Mouse (Mus musculus) MEL (cell line): ENCODE measurements around the gene Hnrnpl. TPM values are rescaled to one million over a fixed set of nuclear protein-coding genes. Genes with fewer than 3 reads are reported as not detected.

Source experiments
- DNase-seq: peaks from one replicate; pipeline ENCODE4 v3.0.0; 2011; ENCODE audit warnings: low read depth, low spot score
- H3K27ac ChIP-seq: 2 replicates; pipeline ENCODE4 v1.5.1; 2012; ENCODE audit warnings: low read depth, mild to moderate bottlenecking, control low read depth, low read length, moderate library complexity; ENCODE audit not compliant: control insufficient read depth
- H3K27me3 ChIP-seq, 2 experiments: fragments of 150-350 bp in 1 of 2; sonication (generic) in 1 of 2; 2 replicates each; pipeline ENCODE4 v1.6.1; 2012; ENCODE audit warnings: low read length in 2 of 2, mild to moderate bottlenecking in 2 of 2, improper control_type of control experiment in 1 of 2, moderate library complexity in 1 of 2; ENCODE audit not compliant: insufficient read depth in 2 of 2, control insufficient read depth in 1 of 2
- H3K36me3 ChIP-seq, 2 experiments: 2 replicates each; pipeline ENCODE4 v1.6.1; 2012 to 2014; ENCODE audit warnings: low read length in 2 of 2, improper control_type of control experiment in 1 of 2, inconsistent platforms in 1 of 2, mild to moderate bottlenecking in 1 of 2; ENCODE audit not compliant: insufficient read depth in 2 of 2, control insufficient read depth in 1 of 2
- H3K4me1 ChIP-seq, 2 experiments: fragments of 150-350 bp in 1 of 2; sonication (generic) in 1 of 2; 2 replicates each; pipeline ENCODE4 v1.6.1; 2012; ENCODE audit warnings: low read length in 2 of 2, improper control_type of control experiment in 1 of 2, mild to moderate bottlenecking in 1 of 2; ENCODE audit not compliant: insufficient read depth in 2 of 2, control insufficient read depth in 1 of 2
- H3K4me3 ChIP-seq, 2 experiments: fragments of 150-350 bp in 1 of 2; sonication (generic) in 1 of 2; 2 replicates each; pipeline ENCODE4 v1.5.1; 2012; ENCODE audit warnings: low read depth in 2 of 2, low read length in 2 of 2, mild to moderate bottlenecking in 2 of 2, moderate library complexity in 2 of 2, control low read depth in 1 of 2, improper control_type of control experiment in 1 of 2; ENCODE audit not compliant: control insufficient read depth in 1 of 2, insufficient read depth in 1 of 2
- H3K79me2 ChIP-seq: 2 replicates; pipeline ENCODE4 v1.6.1; 2012; ENCODE audit warnings: mild to moderate bottlenecking, low read length, moderate library complexity; ENCODE audit not compliant: control insufficient read depth, poor library complexity, insufficient read depth
- H3K9ac ChIP-seq: 2 replicates; pipeline ENCODE4 v1.6.1; 2012; ENCODE audit warnings: low read depth, mild to moderate bottlenecking, control low read depth, low read length, moderate library complexity; ENCODE audit not compliant: control insufficient read depth, poor library complexity, severe bottlenecking
- H3K9me3 ChIP-seq: fragments of 150-350 bp; sonication (generic); replicated peaks from 2 replicates; pipeline ENCODE4 v1.6.1; 2012; ENCODE audit warnings: mild to moderate bottlenecking, low read length, improper control_type of control experiment, moderate library complexity; ENCODE audit not compliant: insufficient read depth
- BHLHE40 ChIP-seq: IDR thresholded peaks from 2 replicates; pipeline ENCODE4 v1.6.1; 2012; ENCODE audit warnings: low read depth, mild to moderate bottlenecking, inconsistent platforms, low read length, improper control_type of control experiment, borderline replicate concordance
- CHD1 ChIP-seq: IDR thresholded peaks from 2 replicates; pipeline ENCODE4 v1.6.1; 2012; ENCODE audit warnings: low read depth, mild to moderate bottlenecking, inconsistent platforms, low read length, improper control_type of control experiment
- CHD2 ChIP-seq: IDR thresholded peaks from 2 replicates; pipeline ENCODE4 v1.6.1; 2011; ENCODE audit warnings: low read length, improper control_type of control experiment
- CTCF ChIP-seq, 3 experiments: IDR thresholded peaks in 2 of 3; conservative IDR thresholded peaks in 1 of 3; 2 replicates each; pipeline ENCODE4 v1.5.1; 2011 to 2012; ENCODE audit warnings: low read length in 3 of 3, low read depth in 2 of 3, mild to moderate bottlenecking in 2 of 3, improper control_type of control experiment in 1 of 3, inconsistent platforms in 1 of 3, mixed read lengths in 1 of 3, moderate library complexity in 1 of 3; ENCODE audit not compliant: control insufficient read depth in 1 of 3, insufficient read depth in 1 of 3, poor library complexity in 1 of 3, severe bottlenecking in 1 of 3
- E2F4 ChIP-seq: IDR thresholded peaks from 2 replicates; pipeline ENCODE4 v1.6.1; 2011; ENCODE audit warnings: low read depth, low read length, improper control_type of control experiment, borderline replicate concordance
- ETS1 ChIP-seq: IDR thresholded peaks from 2 replicates; pipeline ENCODE4 v1.6.1; 2012; ENCODE audit warnings: low read depth, mild to moderate bottlenecking, inconsistent platforms, low read length, improper control_type of control experiment, moderate library complexity
- GABPA ChIP-seq: IDR thresholded peaks from 2 replicates; pipeline ENCODE4 v1.6.1; 2012; ENCODE audit warnings: low read depth, mild to moderate bottlenecking, inconsistent platforms, low read length, improper control_type of control experiment, moderate library complexity
- GATA1 ChIP-seq: IDR thresholded peaks from 2 replicates; pipeline ENCODE4 v1.6.1; 2011; ENCODE audit warnings: low read depth, low read length, improper control_type of control experiment
- JUND ChIP-seq: IDR thresholded peaks from 2 replicates; pipeline ENCODE4 v1.6.1; 2011; ENCODE audit warnings: low read depth, mild to moderate bottlenecking, improper control_type of control experiment, low read length
- KAT2A ChIP-seq: conservative IDR thresholded peaks from 2 replicates; pipeline ENCODE4 v1.6.1; 2012; ENCODE audit warnings: low read depth, low read length, improper control_type of control experiment, inconsistent platforms
- MAFK ChIP-seq: IDR thresholded peaks from 2 replicates; pipeline ENCODE4 v1.6.1; 2011; ENCODE audit warnings: low read depth, mild to moderate bottlenecking, low read length, improper control_type of control experiment, borderline replicate concordance
- MAZ ChIP-seq: IDR thresholded peaks from 2 replicates; pipeline ENCODE4 v1.6.1; 2012; ENCODE audit warnings: low read depth, mild to moderate bottlenecking, inconsistent platforms, low read length, improper control_type of control experiment
- MXI1 ChIP-seq: IDR thresholded peaks from 2 replicates; pipeline ENCODE4 v1.6.1; 2011; ENCODE audit warnings: mild to moderate bottlenecking, low read depth, low read length, improper control_type of control experiment
- NELFE ChIP-seq: IDR thresholded peaks from 2 replicates; pipeline ENCODE4 v1.6.1; 2011; ENCODE audit warnings: low read depth, low read length, improper control_type of control experiment
- POLR2A ChIP-seq, 2 experiments: IDR thresholded peaks; 2 replicates each; pipeline ENCODE4 v1.6.1; 2011 to 2012; ENCODE audit warnings: low read length in 2 of 2, mild to moderate bottlenecking in 2 of 2, control low read depth in 1 of 2, improper control_type of control experiment in 1 of 2, low read depth in 1 of 2, moderate library complexity in 1 of 2; ENCODE audit not compliant: control insufficient read depth in 1 of 2, insufficient read depth in 1 of 2, poor library complexity in 1 of 2
- POLR2AphosphoS2 ChIP-seq: IDR thresholded peaks from 2 replicates; pipeline ENCODE4 v1.6.1; 2011; ENCODE audit warnings: low read length, improper control_type of control experiment
- POLR2AphosphoS5 ChIP-seq: IDR thresholded peaks from 2 replicates; pipeline ENCODE4 v1.6.1; 2012; ENCODE audit warnings: low read depth, borderline replicate concordance, mild to moderate bottlenecking, inconsistent platforms, low read length, moderate library complexity, mixed read lengths
- RAD21 ChIP-seq: IDR thresholded peaks from 2 replicates; pipeline ENCODE4 v1.6.1; 2011; ENCODE audit warnings: mild to moderate bottlenecking, low read depth, low read length, improper control_type of control experiment
- RCOR1 ChIP-seq: IDR thresholded peaks from 2 replicates; pipeline ENCODE4 v1.6.1; 2012; ENCODE audit warnings: low read depth, mild to moderate bottlenecking, inconsistent platforms, low read length, improper control_type of control experiment
- SIN3A ChIP-seq: IDR thresholded peaks from 2 replicates; pipeline ENCODE4 v1.6.1; 2012; ENCODE audit warnings: low read length, improper control_type of control experiment, inconsistent platforms
- TAL1 ChIP-seq: IDR thresholded peaks from 2 replicates; pipeline ENCODE4 v1.6.1; 2012; ENCODE audit warnings: mild to moderate bottlenecking, inconsistent platforms, low read length, moderate library complexity, mixed read lengths
- UBTF ChIP-seq: IDR thresholded peaks from 2 replicates; pipeline ENCODE4 v1.6.1; 2012; ENCODE audit warnings: low read depth, mild to moderate bottlenecking, inconsistent platforms, low read length, improper control_type of control experiment, moderate library complexity, borderline replicate concordance; ENCODE audit not compliant: insufficient read depth
- USF1 ChIP-seq: IDR thresholded peaks from 2 replicates; pipeline ENCODE4 v1.6.1; 2014; ENCODE audit warnings: low read depth, mild to moderate bottlenecking, inconsistent platforms, low read length, improper control_type of control experiment, moderate library complexity
- USF2 ChIP-seq, 2 experiments: IDR thresholded peaks; 2 replicates each; pipeline ENCODE4 v1.6.1; 2011 to 2012; ENCODE audit warnings: improper control_type of control experiment in 2 of 2, low read length in 2 of 2, borderline replicate concordance in 1 of 2, inconsistent platforms in 1 of 2, low read depth in 1 of 2, mild to moderate bottlenecking in 1 of 2; ENCODE audit not compliant: insufficient read depth in 1 of 2
- ZC3H11A ChIP-seq: IDR thresholded peaks from 2 replicates; pipeline ENCODE4 v1.6.1; 2012; ENCODE audit warnings: low read depth, mild to moderate bottlenecking, inconsistent platforms, low read length, improper control_type of control experiment
- ZKSCAN1 ChIP-seq: IDR thresholded peaks from 2 replicates; pipeline ENCODE4 v1.6.1; 2012; ENCODE audit warnings: low read depth, mild to moderate bottlenecking, inconsistent platforms, low read length, improper control_type of control experiment, moderate library complexity
- ZMIZ1 ChIP-seq: IDR thresholded peaks from 2 replicates; pipeline ENCODE4 v1.6.1; 2012; ENCODE audit warnings: low read depth, mild to moderate bottlenecking, inconsistent platforms, low read length, improper control_type of control experiment, moderate library complexity
- polyA plus RNA-seq, 2 experiments: library from polyadenylated mRNA; stranded (reverse) in 1 of 2; unstranded in 1 of 2; fragments of >175 nt in 1 of 2; fragments of >200 nt in 1 of 2; gene quantifications; 2 replicates each; pipeline versions ENCODE4 v1.2.1 to v1.2.4; 2012; ENCODE audit warnings: low replicate concordance in 2 of 2, low read depth in 1 of 2; ENCODE audit not compliant: insufficient read length in 2 of 2, insufficient read depth in 1 of 2, missing spikeins in 1 of 2
- total RNA-seq: library from RNA; depleted of rRNA; stranded (reverse); fragments of 300-350 nt; gene quantifications from 2 replicates; pipeline ENCODE4 v1.2.3, GENCODE M21; 2012

Gene Hnrnpl
- total and polyA plus RNA-seq, 3 experiments, result 246 to 1,095 (median 684) TPM

- Histone ChIP-seq H3K9ac (no peak overlapping the region), H3K4me3 (no peak overlapping the region), H3K27ac (no peak overlapping the region), H3K4me1 (no peaks in the 10 kb centered on the region), H3K79me2 (no peaks in the 10 kb centered on the region), H3K36me3 (no peaks in the 10 kb centered on the region), H3K9me3 (no peaks in the 10 kb centered on the region), H3K27me3 (no peaks in the 10 kb centered on the region; a peak in 2 of 4 replicates)
- TF ChIP-seq BHLHE40 (no peak), RCOR1 (no peak), JUND (no peak), ZC3H11A (no peak), ETS1 (no peak), MAFK (no peak), TAL1 (no peak), RAD21 (no peak), POLR2AphosphoS5 (no peak), GABPA (no peak), UBTF (no peak), GATA1 (no peak), MXI1 (no peak), SIN3A (no peak), NELFE (no peak), E2F4 (no peak), ZMIZ1 (no peak)
- no peak for DNase-seq
Observed at GRCm38 (mm10) chr7:28850642-28851041, 42.3 kb downstream of the Hnrnpl start.

- H3K4me3 ChIP-seq, result no peak overlapping the region
- TF ChIP-seq MXI1 (no peak), MAZ (no peak), KAT2A (no peak), CHD2 (no peak), POLR2AphosphoS5 (no peak), MAFK (no peak), USF2 (IDR thresholded peaks at IDR 0.05; ENCODE audit: borderline replicate concordance in 1 of 2, insufficient read depth in 1 of 2, low read depth in 1 of 2, low read length in 2 of 2) (no peak), ZKSCAN1 (no peak), POLR2A (IDR thresholded peaks at IDR 0.05; ENCODE audit: control insufficient read depth in 1 of 2, insufficient read depth in 1 of 2, low read depth in 1 of 2, low read length in 2 of 2, poor library complexity in 1 of 2) (no peak), POLR2AphosphoS2 (no peak), CTCF (IDR thresholded peaks at IDR 0.05 in 2 of 3, conservative IDR thresholded peaks at IDR 0.05 in 1 of 3; ENCODE audit: control insufficient read depth in 1 of 3, insufficient read depth in 1 of 3, low read depth in 2 of 3, low read length in 3 of 3, poor library complexity in 1 of 3, severe bottlenecking in 1 of 3) (no peak), TAL1 (no peak), RAD21 (no peak), CHD1 (no peak), USF1 (no peak)
- TF ChIP-seq, all 39 proteins: peak for 0
- no peak for DNase-seq
- H3K79me2 ChIP-seq, result no peaks in the 10 kb centered on the region; the same call in 1 of the 2 replicates
- peaks cover 2 to 16% of the 10 kb centered on the region in 2 experiments for H3K4me1 ChIP-seq
- H3K27ac ChIP-seq, result no peak overlapping the region
- peaks cover 0 to 7% of the 10 kb centered on the region in 2 experiments; a peak in 2 of 4 replicates for H3K36me3 ChIP-seq
- no peaks in the 10 kb centered on the region for H3K9me3 ChIP-seq
- no peak overlapping the region for H3K9ac ChIP-seq
- H3K27me3 ChIP-seq, result no peaks in the 10 kb centered on the region
Observed at GRCm38 (mm10) chr7:28859953-28860352, 51.6 kb downstream of the Hnrnpl start.
